Mouse (Mus musculus) CH12.LX (cell line): ENCODE measurements around the gene Mgat4d.

Experiments
- BHLHE40 ChIP-seq: IDR thresholded peaks from 2 replicates; pipeline ENCODE4 v1.6.1; 2011; ENCODE audit warnings: mild to moderate bottlenecking, low read depth, low read length, improper control_type of control experiment
- CTCF ChIP-seq, 2 experiments: IDR thresholded peaks in 1 of 2; conservative IDR thresholded peaks in 1 of 2; 2 replicates each; pipeline ENCODE4 v1.5.1; 2011 to 2012; ENCODE audit warnings: low read depth in 2 of 2, low read length in 2 of 2, improper control_type of control experiment in 1 of 2, inconsistent platforms in 1 of 2, mild to moderate bottlenecking in 1 of 2, moderate library complexity in 1 of 2
- ELF1 ChIP-seq: IDR thresholded peaks from 2 replicates; pipeline ENCODE4 v1.6.1; 2014; ENCODE audit warnings: low read depth, mild to moderate bottlenecking, inconsistent platforms, low read length, improper control_type of control experiment
- HCFC1 ChIP-seq: IDR thresholded peaks from 2 replicates; pipeline ENCODE4 v1.6.1; 2012; ENCODE audit warnings: low read depth, mild to moderate bottlenecking, inconsistent platforms, low read length, improper control_type of control experiment
- IRF4 ChIP-seq: IDR thresholded peaks from 2 replicates; pipeline ENCODE4 v1.6.1; 2014; ENCODE audit warnings: low read depth, mild to moderate bottlenecking, inconsistent platforms, low read length, improper control_type of control experiment
- KAT2A ChIP-seq: IDR thresholded peaks from 2 replicates; pipeline ENCODE4 v1.6.1; 2012; ENCODE audit warnings: low read length, improper control_type of control experiment, inconsistent platforms; ENCODE audit not compliant: insufficient replicate concordance
- MAX ChIP-seq: IDR thresholded peaks from 2 replicates; pipeline ENCODE4 v1.6.1; 2011; ENCODE audit warnings: low read length, improper control_type of control experiment
- POLR2A ChIP-seq: IDR thresholded peaks from 2 replicates; pipeline ENCODE4 v1.6.1; 2011; ENCODE audit warnings: low read depth, mild to moderate bottlenecking, improper control_type of control experiment, low read length
- POLR2AphosphoS2 ChIP-seq: IDR thresholded peaks from 2 replicates; pipeline ENCODE4 v1.6.1; 2011; ENCODE audit warnings: low read depth, low read length, improper control_type of control experiment
- SMC3 ChIP-seq: IDR thresholded peaks from 2 replicates; pipeline ENCODE4 v1.6.1; 2011; ENCODE audit warnings: low read depth, low read length, improper control_type of control experiment
- USF1 ChIP-seq: IDR thresholded peaks from 2 replicates; pipeline ENCODE4 v1.6.1; 2014; ENCODE audit warnings: low read depth, mild to moderate bottlenecking, inconsistent platforms, low read length, improper control_type of control experiment

DNA sequence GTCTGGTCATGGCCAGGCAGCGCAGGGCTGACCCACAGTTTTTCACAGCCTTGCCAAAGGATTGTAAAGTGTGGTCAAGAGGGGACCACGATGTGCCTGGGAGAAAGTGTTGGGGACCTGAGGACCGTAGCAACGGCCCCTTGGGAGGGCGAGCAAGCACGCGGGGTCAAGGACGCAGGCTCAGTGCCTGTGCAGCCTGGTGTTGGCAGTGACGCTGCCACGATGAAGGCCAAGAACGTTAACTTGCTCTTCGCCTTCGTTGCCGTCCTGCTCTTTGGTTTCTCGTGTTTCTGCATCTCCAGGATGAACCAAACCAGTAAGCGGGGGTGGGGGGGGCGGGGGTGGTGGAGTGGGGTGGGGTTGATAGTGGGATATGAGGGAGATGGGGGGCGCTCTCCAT lies at the start of gene Mgat4d:
- TF ChIP-seq BHLHE40: no peak
- TF ChIP-seq ELF1: no peak
- TF ChIP-seq MAX: no peak
- no peak for TF ChIP-seq CTCF (conservative IDR thresholded peaks at IDR 0.05 in 1 of 2, IDR thresholded peaks at IDR 0.05 in 1 of 2; ENCODE audit: low read depth in 2 of 2, low read length in 2 of 2)
- no peak for TF ChIP-seq IRF4
- no peak for TF ChIP-seq USF1
- no peak for TF ChIP-seq SMC3
- TF ChIP-seq POLR2A: no peak
- no peak for TF ChIP-seq POLR2AphosphoS2
- no peak for TF ChIP-seq KAT2A
- TF ChIP-seq HCFC1: no peak
